Mouse (Mus musculus) embryo, embryonic 11.5 days (tissue): ENCODE measurements at regions not wholly inside any gene's neighbourhood (a gene's known extent, or its start where the extent isn't known, plus 50 kb on each side); places are given as distances from the start of the nearest gene placed in this dataset.

Experiments
- DNase-seq: peaks from one replicate; pipeline ENCODE4 v3.0.0-alpha.2; 2012; ENCODE audit warnings: low read depth, low spot score

GRCm38 (mm10) chr12:12820668-12821351 is 120.9 kb downstream of the Mycn start:
- no peak for DNase-seq

DNA sequence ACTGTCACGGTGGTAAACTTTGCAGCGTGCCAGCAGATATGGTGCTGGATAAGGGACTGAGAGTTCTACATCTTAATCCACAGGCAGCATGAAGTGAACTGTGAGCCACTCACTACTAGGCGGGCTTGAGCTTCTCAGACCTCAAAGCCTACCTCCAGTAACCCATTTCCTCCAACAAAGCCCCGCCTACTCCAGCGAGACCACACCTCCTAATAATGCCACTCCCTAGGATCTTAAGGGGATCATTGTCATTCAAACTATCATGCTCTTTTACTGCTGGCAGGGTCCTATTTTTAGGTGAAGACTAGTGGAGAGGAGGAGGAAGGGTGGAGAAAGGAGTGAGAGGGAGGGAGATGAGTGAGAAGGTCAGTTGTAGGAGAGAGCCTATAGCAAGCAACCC is 122.0 kb downstream of the Mycn start:
- DNase-seq = no peak

- no peak for DNase-seq
These were observed 127.0 kb downstream of the Mycn start for GRCm38 (mm10) chr12:12814693-12815092.

DNA sequence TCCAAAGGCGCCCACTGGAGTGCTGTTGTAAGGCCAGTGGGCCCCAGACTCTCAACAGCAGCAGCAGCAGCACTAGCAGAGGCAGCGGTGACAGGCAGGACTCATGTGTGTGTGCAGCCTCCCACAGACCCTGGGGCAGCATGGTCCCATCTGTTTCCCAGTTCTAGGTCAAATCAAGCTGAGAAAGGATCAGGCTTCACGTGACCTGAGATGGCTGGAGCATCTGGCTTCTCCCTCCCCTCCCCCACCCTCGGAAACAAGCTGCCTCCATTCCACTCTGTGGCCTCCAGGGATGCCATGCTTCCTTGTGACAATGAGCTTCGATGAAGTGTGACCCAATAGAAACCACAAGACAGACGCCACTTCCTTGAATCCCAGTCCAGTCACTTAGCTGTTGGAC is 128.8 kb downstream of the Mycn start:
- no peak for DNase-seq

GRCm38 (mm10) chr12:12810943-12811342 is 130.8 kb downstream of the Mycn start:
- no peak for DNase-seq

GRCm38 (mm10) chr12:12810159-12810885 is 131.4 kb downstream of the Mycn start:
- DNase-seq = no peak

DNA sequence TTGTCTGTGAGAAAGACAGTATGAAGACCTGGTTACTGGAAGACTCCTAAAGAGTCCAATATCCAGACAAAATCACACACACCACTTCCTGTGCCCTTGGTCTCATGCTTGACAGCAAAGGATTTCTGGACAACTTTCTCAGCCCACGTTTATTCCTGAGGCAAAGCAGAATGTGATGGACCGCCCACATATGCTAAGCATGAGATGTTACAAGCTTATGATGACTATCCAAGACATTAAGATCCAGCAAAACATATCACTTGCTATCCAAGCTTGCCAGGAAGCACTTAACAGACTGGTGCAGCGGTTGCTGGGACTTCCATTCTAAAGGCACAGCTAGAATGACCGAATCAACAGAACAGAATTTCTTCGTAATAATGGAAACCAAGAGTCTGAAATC is 133.6 kb downstream of the Mycn start:
- no peak for DNase-seq

DNA sequence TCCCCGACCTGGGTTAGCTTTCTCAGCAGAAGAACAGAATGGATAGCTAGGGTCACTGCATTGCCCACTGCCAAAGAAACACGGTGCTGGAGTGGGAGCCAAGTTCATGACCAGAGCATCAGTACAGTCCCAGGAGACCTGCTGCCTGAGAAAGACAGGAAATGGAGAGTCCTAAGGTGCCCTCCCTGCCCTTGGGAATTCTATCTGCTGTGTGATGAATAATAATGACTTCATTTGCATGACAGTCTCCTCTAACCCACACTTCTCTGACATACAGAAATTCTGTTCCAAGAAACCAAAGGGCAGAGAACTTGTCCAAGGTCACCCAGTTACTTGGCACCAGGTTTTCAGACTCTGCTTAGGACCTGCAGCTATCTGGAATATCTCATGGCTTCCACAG is 138.1 kb downstream of the Mycn start:
- no peak for DNase-seq

DNA sequence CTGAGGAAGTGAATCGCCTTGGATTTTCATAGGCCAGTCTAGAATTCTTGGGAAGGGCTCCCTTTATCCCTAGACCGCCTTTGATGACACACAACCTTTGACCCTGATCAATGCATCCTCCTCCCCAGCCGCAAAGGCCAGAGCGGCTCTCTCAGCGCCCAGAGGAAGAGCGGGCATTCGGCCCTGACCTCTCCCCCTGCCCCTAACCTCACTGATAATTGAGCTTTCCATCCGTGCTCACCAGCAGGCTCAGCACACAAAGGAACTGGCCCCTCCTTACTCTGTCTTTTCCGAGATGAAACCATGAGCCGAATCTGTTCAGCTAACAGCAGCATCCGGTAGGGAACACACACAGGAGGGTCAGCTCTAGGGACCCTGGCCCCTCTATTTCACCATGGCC is 139.3 kb downstream of the Mycn start:
- DNase-seq = no peak

DNA sequence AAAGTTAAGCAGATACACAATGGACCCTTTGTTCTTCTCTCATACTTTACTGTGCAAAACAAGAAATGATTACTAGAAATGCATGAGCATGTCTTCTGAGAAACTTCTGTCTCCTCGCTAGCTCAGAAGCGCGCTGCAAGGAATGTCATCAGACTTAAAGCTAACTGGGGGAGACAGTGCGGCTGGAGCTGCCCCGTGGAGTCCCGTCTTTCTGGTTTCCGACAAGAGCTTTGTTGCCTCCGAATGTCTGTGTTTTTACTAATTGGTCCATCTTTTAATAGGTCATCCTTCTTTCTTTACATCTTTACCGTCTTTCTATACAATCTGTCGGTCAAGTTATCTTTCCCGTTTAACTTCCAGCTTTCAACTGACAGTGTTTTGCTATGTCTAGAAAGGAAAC is 140.0 kb downstream of the Mycn start:
- DNase-seq = no peak

DNA sequence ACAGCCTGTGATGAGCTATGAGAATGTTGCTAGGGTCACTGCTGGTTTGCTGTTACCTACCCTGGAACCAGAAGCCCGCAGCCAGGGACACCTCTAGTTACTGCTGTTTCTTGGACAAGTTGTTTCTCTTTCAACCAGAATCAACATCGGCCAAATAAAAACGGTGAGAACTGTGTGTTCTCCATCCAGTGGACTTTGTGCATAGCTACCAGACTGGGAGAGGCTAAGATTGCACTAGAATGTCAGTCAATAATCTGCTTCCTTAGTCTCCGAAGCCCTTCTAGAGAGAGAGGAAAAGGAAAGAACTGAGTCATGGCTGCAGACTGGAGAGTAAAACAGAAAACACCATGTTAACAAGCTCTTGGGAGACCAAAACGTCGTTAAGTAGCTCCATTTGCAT is 141.6 kb downstream of the Mycn start:
- no peak for DNase-seq

DNA sequence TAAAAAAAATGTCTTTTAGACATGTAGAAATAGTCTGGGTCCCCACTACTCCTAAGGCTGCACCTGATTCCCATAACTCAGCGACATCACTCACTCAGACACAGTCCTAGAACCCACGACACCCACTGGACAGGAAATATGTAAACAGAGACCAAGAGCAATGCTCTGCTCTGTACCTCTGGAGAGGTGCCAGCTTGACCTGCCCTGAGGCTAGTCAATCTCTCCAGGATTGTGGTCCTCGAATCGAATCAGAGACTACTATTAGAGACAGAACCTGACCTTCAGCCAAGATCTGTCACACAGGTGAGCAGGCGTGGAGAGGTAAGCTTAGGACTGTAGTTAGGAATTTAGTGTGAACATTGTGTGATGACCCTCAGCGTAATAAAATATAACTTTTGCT is 152.7 kb downstream of the Mycn start:
- DNase-seq = no peak

- no peak for DNase-seq
These were observed 153.4 kb downstream of the Mycn start for GRCm38 (mm10) chr12:12788263-12788852.

DNA sequence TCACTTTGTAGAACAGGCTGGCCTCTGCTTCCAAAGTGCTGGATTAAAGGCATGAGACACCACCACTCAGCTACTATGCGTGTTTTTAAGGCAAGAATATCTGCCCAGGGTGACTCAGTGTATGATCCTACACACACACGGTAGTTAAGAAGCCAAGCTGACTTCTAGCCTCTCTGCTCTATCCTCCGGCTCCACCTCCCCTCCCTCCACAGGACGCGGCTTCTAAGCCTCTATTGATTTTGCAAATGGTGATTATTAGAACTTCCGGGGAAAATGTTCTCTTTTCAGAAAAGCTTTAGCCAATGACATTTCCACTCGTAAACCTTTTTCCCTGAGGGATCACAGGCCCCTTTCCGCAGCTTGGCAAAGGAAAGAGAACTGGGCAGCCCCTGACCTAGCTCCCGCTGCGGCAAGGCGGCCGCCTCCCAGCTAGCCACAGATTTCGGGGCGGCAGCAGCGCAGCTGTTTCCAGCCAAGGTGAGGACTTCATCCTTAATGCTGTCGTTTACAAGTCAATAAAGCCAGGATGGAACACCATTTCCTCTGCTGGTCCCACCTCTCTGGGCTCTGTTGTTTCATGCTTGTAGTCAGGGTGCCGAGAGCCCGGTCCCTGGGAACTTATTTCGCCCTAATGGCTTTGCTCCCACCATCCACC is 154.0 kb downstream of the Mycn start:
- no peak for DNase-seq

GRCm38 (mm10) chr12:12787161-12787560 is 154.6 kb downstream of the Mycn start:
- DNase-seq = no peak

DNA sequence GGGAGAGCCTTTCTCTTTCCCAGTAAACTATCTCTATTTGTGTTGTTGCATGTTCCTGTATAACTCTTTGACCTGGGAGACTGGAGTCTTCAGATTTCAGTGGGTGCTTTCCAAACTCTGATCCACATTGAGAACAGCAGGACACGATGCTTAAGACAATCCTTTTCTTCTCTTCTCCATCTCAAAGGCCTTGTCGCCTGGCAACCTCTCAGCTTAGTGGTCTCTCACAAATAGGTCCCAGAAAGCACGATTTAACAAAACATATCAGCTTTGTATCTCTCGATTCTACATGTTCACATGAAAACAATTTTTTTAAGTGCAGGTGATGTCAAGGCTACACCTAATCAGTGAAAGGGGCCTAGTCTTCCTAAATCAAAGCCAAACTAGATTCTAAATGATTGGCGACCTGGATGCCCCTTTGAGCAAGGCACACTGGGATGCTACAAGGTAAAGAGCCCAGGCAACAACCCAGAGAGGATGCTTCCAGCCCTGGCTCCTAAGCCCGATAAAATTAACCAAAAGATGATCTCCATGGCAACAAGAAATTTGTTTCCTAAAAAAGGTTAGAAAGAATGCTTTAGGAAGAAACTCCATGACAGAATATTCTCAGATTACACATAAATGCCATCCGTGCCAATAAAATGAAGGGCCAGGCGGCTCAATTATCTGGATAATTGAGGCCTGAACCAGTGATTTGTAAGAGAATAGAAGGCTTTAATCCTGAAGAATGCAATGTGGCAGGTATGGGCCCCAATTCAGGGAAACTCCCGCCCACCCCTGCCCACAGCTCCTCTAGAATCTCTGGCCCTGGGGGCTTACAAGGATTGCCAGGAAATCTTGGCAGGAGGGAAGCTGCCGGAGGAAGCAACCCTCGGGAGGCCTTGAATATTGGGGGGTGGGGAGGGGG is 157.8 kb downstream of the Mycn start:
- DNase-seq = no peak

- DNase-seq = no peak
These were observed 160.2 kb downstream of the Mycn start for GRCm38 (mm10) chr12:12781526-12781925.

DNA sequence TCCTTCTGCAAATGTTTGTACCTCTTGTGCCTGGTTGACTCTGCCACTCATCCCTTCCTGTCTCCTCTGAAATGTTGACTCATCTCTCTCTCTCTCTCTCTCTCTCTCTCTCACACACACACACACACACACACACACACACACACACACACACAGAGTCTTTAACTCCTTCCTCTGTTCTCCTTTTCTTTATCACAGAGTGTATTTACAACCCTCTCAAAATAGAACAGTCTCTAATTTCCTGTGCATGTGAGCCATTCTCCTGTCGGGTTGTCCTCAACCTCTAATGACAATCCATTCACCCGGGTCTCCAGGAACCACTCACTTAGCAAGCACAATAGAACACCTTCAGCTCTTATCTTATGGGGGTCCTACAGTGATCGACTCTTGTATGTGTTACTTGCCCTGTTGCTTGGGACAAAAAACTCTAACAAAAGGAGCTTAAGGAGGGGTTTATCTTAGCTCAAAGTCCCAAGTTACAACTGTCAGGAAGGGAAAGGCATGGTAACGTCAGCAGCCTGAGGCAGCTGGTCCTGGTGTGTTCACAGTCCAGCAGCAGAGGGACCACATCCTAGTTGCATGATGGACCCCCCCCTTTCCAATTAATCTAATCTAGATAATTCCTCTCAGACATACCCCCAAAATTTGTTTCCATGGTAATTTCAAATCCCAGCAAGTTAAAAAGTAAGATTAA is 163.0 kb downstream of the Mycn start:
- DNase-seq = no peak

DNA sequence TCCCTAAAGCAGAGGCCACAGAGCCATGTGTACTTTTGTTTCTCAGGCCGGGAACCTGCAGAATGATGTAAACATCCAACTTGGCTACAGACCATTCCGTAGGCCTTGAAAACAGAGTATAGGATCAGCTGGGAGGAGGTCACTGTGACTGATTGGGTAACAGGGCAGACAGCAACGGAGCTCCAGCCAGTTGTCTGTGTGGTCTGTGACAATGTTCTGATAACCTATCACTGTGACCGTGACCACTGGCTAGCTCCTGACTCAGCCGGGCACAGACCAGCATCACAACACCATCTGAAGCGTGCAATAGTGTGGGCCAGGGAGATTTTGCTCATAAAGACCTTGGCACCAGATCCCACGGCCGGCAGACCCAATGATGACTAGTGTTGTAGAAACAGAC is 164.3 kb downstream of the Mycn start:
- no peak for DNase-seq

- no peak for DNase-seq
These were observed 164.9 kb downstream of the Mycn start for GRCm38 (mm10) chr12:12776783-12777182.

DNA sequence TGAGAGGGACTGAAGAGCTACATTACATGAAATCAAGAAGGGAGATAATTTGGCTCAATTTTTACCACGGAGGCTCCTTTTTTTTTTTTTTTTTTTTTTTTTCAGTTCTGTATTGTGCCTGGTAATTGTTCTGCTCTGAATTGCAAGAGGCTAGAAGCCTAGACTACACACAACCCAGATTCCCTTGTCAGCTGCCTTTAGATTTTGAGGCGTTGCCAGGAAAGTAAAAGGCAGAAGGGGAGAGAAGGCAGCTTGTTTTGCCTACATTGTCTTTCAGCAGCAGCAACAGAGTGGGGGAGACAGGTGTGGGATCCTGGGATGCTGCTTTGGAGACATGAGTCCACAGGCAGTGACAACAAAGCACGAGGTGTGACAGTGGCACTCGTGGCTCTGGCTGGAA is 170.7 kb downstream of the Mycn start:
- DNase-seq = no peak
